Mouse (Mus musculus): Measurements from ENCODE around the gene Glod4. TPM values are rescaled to one million over a fixed set of nuclear protein-coding genes. Genes with fewer than 3 reads are reported as not detected.

The Glod4 gene
- total RNA-seq (2022) = 10 to 100 TPM; 22.0 to 24.5 (median 22.7) TPM

GRCm38 (mm10) chr11:76242901-76243810, at the start of gene Glod4, which contains the start of gene Mrm3:
Gene Glod4, minus strand, starts transcription at chr11:76243725.
Gene Mrm3, plus strand, starts transcription at chr11:76243715.
- peak; percentile 74 to 76 for DNase-seq (ENCODE audit: low spot score in 2 of 2)

GRCm38 (mm10) chr11:76292831-76293230, 49.3 kb upstream of the Glod4 start:
- DNase-seq (ENCODE audit: low spot score in 2 of 2) = peak; percentile 22 to 35

GRCm38 (mm10) chr11:76292398-76292797, 48.9 kb upstream of the Glod4 start:
- DNase-seq (ENCODE audit: low spot score in 2 of 2) = peak; percentile 47 to 53

- DNase-seq (ENCODE audit: low spot score in 2 of 2) = no peak
These were observed 48.4 kb upstream of the Glod4 start for GRCm38 (mm10) chr11:76291960-76292359.

- no peak for DNase-seq (ENCODE audit: low spot score in 2 of 2)
These were observed 46.8 kb upstream of the Glod4 start for GRCm38 (mm10) chr11:76290367-76290766.

GRCm38 (mm10) chr11:76288645-76289044, 45.1 kb upstream of the Glod4 start:
- no peak for DNase-seq (ENCODE audit: low spot score in 2 of 2)

GRCm38 (mm10) chr11:76287301-76287700, 43.8 kb upstream of the Glod4 start:
- no peak for DNase-seq (ENCODE audit: low spot score in 2 of 2)

GRCm38 (mm10) chr11:76286534-76287126, 43.1 kb upstream of the Glod4 start:
- no peak for DNase-seq (ENCODE audit: low spot score in 2 of 2)

- DNase-seq (ENCODE audit: low spot score in 2 of 2) = peak in 1 of 2 experiments; percentile 33
These were observed 42.0 kb upstream of the Glod4 start for GRCm38 (mm10) chr11:76285431-76286075.

GRCm38 (mm10) chr11:76283841-76284240, 40.3 kb upstream of the Glod4 start:
- DNase-seq (ENCODE audit: low spot score in 2 of 2) = no peak

GRCm38 (mm10) chr11:76279971-76280370, 36.4 kb upstream of the Glod4 start:
- no peak for DNase-seq (ENCODE audit: low spot score in 2 of 2)

- DNase-seq (ENCODE audit: low spot score in 2 of 2) = no peak
These were observed 35.7 kb upstream of the Glod4 start for GRCm38 (mm10) chr11:76278960-76279852.

GRCm38 (mm10) chr11:76272440-76272839, 28.9 kb upstream of the Glod4 start:
- DNase-seq (ENCODE audit: low spot score in 2 of 2) = no peak

GRCm38 (mm10) chr11:76268521-76269065, 25.1 kb upstream of the Glod4 start:
- no peak for DNase-seq (ENCODE audit: low spot score in 2 of 2)

- DNase-seq (ENCODE audit: low spot score in 2 of 2) = no peak
These were observed 24.5 kb upstream of the Glod4 start for GRCm38 (mm10) chr11:76268001-76268459.

GRCm38 (mm10) chr11:76267550-76267949, 24.0 kb upstream of the Glod4 start:
- DNase-seq (ENCODE audit: low spot score in 2 of 2) = no peak

GRCm38 (mm10) chr11:76262611-76263351, 19.3 kb upstream of the Glod4 start:
- DNase-seq (ENCODE audit: low spot score in 2 of 2) = no peak

- no peak for DNase-seq (ENCODE audit: low spot score in 2 of 2)
These were observed 17.7 kb upstream of the Glod4 start for GRCm38 (mm10) chr11:76261224-76261623.

- no peak for DNase-seq (ENCODE audit: low spot score in 2 of 2)
These were observed 16.9 kb upstream of the Glod4 start for GRCm38 (mm10) chr11:76260208-76261050.
